Mouse (Mus musculus): ENCODE results near the gene Doc2a.
A peak's percentile ranks its signal among the peaks of the same experiment; 100 is the strongest.
"Not testable (repeated sequence)": the region's sequence is repeated elsewhere in the genome, so short reads cannot be mapped to it uniquely, and the experiment has no call there.

The Doc2a gene

DNA sequence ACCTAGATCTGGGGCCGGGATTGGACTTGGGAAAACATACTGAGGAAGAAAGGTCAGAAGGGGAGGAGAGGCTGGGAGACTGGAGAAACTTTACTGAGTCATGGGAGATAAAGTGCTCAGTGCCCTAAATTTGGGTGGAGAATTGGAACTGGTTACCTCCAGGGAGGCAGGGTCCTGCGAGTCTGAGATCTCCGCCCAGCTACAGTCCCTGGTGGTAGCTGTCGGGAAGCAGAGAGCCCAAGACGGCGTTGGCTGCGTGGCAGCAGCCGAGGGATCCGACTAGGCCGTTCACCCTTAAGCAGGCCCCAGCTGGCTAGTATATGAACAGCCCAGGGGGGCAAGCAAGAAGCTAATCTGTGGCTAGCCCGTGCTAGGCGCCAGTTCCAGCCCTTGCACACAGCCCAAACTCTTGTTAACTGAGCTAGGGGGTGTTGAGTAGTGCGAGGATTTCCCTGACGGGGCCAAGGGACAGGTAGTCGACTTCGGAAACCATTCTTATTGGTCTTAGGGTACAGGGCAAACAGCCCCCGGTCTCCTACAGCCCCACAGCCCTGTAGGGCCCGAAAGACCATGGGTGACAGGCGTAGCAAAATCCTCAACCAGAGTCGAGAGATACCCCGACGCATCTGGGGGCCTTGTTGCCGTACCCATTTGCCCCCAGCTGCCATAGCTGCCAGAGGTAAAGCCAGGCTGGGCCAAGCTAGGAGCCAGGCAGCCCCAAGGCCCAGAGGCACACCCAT lies 22.7 kb downstream of the Doc2a start:
- DNase-seq, result no peak

DNA sequence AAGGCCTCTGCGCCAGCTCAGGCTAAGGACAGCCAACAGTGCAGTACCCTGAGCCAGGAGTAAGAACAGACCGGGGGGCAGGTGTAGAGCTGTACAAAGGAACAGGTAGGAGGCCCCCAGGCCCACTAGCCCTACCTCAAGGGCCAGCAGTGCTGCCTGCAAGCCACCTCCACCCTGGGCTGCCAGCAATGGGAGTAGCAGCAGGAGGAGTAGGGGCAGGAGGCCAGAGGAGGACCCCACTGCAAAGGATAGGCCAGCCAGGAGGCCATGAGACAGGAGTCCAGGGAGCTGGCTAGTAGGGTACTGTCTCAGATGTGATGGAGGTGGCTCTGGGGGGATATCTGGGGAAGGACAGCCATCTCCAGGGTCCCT lies 23.3 kb downstream of the Doc2a start:
- DNase-seq, result no peak

DNA sequence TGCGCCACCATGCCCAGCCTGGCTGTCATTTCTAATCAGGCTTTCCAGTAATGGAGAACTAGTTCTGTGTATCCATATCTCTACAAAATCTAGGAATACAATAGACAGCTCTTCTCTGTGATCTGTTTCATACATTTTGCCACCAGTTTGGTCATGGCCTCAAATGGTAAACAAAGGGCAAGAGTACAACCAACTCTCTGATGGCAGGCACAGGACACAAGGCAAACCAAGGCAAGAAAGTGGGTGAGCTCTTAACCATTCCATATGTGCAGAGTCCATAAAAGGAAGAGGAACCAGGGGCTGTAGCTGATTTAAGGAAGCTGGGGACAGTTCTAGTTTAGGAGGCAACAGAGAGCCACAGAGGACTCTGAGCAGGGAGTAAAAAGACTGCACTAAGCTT lies 30.0 kb downstream of the Doc2a start:
- no peak for DNase-seq

DNA sequence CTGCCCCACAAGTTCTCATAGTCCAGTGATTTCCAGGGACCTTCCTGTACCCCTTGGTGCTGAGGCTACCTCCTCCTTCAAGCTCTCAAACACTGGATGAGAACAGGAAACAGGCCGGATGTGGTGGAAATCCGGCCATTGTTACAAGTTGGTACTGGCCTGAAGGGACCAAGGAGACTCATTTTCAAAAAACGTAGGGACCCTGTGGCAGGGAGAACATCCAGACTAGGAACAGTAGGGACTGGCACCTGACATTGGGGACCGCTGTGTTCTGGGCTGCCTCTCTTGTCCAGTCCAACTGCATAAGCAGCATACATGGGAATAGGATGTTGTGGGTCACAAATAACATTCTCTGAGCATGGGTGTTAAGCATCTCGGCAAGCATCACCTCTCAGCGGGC lies 33.8 kb downstream of the Doc2a start:
- DNase-seq, result no peak

DNA sequence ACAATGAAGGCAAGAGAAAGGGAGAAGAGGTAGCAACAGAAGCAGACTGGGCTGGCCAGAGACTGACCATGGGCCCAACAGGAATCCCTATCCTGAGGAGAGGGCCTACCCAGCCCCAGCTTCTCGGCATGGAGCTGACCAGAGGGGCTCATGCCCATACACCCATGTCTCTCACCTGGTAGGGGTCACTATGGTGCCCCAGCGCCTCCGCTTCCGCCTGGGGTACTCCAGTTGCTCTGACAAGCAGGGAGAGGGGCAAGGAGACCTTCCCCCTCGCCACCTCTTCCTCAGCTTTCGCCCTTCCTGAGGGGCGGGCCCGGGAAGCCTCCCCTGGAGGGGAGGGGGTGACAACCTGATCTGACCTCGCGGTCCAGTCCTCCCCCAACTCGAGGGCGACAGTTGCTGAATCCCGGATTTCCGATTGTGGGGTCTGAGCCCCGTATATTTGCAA lies 36.5 kb downstream of the Doc2a start:
- peak; percentile 44 for DNase-seq

DNA sequence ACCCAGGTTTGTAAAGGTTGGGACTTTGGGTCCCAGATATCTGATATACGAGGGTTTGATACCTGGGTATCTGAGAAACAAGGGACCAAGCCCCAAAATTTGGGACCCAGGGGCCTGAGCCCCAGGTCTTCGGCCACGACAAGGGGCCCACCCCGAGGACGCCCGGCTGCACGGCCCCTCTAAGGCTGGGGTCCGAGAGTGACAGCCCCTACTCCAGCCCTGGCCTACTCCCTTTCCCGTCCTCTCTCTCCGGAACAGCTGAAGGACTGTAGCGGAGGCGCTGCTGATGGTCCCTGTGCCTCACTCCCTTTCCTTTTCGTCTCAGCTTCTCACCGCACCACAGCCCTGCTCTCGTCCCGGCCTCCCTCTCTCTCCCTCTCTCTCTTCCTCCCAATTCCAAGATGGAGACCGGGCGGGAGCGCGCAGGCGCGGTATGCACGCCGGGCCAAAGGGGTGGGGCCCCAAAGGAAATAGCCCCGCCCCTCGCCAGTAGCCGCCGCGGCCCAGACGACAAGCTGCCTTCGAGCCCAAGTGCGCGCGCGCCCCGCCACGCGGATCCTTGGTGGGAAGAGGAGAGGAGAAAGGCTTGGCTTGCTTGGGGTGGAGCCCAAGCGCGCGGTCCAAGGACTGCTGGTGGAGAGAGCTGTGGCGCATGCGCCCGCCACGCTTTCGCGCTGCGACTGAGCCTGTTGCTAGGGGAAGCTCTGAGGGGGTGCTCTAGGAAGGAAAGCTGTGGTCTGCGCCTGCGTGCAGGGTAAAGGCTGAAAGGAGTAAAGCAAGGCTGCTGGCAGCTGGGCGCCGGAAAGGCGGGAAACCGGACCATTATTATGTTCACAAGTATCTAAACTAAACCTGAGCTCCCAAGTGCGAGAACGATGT lies 37.3 kb downstream of the Doc2a start, which contains the start of gene Taok2:
Gene Taok2, minus strand, starts transcription at position 418 of the 879 bp plus-strand sequence.
- DNase-seq, result peak; percentile 97

DNA sequence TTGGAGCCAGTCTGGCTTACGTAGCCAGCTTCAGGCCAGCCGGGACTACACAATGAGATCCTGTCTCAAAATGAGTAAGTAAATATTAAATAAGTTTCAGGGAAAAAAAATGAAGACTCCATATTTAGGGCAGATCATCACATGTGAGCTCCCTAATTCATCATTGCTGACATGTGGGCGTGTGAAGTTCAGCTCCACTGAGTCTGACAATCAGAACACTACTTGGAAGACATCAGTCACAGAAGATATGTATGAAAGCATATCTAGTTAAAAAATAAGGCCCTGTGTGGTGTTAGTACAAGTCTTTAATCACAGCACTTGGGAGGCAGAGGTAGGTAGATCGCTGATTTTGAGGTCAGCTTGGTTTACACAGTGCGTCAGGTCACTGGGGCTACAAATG lies 40.1 kb downstream of the Doc2a start:
- no peak for DNase-seq

DNA sequence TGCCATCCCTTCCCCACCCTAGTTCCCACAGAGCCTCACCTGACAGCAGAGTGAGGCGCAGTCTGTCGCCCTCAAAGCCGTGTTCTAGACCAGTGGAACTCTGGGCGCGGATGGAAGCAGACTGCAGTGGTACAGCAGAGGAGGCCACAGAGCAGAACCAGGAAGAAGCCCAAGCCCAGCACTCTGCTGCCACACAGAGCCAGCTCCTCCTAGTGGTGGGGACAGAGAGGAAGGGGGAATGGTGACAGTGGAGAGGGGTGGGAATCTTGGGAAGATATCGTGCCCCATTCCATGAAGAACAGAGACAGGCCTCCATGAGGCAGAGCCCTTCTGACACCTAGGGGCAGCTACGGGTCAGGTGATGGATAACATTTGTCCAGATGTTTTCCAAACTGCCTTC lies 41.6 kb downstream of the Doc2a start:
- no peak for DNase-seq

DNA sequence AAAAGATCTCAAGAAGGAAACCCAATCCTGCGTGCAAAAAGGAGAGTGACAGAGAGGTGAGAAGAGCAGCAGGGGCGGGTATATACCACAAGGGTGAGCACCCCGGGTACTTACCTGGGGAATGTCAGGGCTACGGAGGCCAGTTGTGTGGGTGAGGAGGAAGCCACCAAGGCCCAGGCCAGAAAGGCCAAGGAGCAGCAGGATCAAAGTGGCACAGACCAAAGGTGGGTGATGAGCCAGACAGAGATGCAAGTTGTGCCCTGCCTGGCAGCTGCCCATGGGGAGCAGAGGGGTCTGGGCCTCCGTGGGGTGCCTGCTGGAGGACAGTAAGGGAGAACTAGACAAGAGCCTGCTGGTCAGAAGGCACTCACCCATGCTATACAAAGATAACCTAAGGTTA lies 49.7 kb downstream of the Doc2a start:
- no peak for DNase-seq

DNA sequence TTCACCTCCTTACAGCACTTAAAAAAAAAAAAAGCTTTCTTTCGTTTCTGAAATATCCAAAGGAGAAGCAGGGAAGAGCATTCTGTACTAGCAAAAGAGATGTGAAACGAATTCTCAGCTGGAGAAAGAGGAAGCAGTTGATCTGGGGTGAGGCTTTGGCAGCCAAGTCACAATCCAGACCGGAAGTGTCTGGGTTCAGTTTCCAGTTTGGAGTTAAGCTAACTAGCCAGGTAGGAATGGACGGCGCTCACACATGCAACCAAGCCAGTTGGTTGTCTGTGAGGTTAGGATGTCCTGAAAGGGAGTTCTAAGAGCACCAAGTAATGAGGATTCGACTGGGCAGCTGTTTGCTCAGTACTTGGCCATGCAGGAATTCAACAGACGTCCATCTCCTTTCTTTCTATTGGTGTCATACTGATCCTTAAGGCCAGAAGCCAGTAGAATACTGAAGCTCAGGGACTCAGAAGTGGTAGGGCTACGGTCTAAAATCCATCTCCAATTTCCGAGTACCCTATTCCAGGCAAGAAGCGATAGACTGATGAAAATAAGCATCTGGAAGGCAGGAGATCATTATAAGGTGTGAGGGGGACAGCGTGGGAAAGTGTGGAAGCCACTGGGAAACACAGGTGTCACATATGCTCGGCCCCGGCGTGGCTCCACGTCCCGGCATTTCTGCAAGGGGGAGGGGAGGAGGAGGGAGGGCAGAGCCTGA lies 50.3 kb downstream of the Doc2a start:
- DNase-seq, result no peak

DNA sequence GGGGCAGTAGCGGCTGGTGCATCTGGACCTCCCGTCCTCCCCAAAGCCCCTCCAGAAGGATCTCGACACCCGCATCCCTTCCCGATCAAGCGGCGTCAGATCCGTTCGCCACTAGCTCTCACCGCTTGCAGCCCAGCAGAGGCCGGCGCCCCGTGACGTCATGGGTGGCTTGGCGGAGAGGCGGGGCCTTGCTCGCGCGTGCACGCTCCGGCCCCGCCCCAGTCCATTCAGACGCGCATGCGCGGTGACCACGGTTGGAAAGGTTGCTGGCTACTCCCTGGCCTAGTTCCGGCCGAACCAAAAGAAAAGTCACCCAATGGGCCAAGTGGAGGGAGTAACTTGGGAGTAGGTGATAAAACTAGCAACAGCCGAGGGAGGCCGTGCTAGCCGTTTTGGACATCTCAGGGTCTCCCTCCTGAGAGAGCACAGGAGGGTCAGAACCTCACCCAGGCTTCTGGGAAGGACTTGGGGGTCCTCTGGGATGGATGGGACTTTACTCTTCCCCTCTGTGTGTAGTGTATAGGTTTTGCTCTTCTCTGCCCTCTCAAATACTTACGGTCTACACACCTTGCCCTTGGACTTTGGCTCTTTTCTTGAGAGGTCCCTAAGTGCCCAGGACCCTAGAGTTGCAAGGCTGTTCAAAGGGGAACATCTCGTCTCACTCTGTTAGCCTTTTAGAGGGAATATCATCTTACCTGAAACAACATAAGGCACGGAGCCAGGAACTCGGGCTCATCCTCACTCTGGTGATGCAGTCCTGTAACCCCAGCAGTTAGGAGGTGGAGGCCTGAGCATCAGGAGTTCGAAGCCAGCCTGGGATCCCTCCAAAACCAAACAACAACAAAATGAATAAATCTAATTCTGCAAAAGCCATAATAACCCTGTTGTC lies 51.1 kb downstream of the Doc2a start:
- DNase-seq, result peak; percentile 98

DNA sequence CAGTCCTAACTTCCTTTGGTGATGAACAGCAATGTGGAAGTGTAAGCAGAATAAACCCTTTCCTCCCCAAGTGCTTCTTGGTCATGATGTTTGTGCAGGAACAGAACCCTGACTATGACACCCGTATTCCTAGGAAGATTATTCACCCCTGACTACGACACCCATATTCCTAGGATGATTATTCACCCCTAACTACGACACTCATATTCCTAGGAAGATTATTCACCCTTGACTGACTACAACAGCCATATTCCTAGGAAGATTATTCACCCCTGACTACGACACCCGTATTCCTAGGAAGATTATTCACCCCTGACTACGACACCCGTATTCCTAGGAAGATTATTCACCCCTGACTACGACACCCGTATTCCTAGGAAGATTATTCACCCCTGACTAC lies 52.6 kb downstream of the Doc2a start:
- not testable (repeated sequence) for DNase-seq

Data from cerebellum, adult 8-10 months (tissue).